Mouse (Mus musculus): ENCODE data around the gene Ccdc61. TPM values are rescaled to one million over a fixed set of nuclear protein-coding genes. Genes with fewer than 3 reads are reported as not detected.
A peak's percentile ranks its signal among the peaks of the same experiment; 100 is the strongest.

The Ccdc61 gene
- total RNA-seq, 2 experiments from 2014 or later: 12.5 to 13.9 TPM

DNA sequence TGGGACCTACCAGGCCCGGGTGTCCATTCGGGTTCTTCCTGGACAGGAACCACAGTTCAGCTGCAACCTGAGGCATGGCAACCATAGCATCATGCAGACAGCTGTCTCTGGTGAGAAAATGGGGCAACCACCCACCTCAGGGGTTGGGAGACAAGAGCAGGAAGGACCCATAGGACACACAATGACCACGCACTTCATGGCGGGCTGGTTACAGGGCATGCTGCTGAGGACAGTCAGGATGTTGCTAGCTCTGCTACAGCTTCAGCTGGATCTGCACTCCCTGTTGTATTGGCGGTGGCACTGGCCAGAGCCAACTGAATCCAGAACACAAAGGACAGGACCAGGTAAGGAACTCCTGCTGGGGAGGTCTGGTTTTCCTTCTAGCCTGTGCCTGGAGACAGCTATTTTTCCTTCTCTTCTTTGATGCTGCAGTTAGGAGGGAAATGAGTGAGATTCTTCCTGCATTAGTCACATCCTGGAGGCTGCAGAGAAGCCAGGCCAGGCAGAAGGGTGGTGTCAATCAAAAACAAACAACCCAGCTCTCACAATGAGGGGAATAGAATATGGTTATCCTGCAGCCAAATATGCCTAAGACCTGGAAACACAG, 51.8 kb downstream of the Ccdc61 start:
- peak; percentile 14 for DNase-seq

DNA sequence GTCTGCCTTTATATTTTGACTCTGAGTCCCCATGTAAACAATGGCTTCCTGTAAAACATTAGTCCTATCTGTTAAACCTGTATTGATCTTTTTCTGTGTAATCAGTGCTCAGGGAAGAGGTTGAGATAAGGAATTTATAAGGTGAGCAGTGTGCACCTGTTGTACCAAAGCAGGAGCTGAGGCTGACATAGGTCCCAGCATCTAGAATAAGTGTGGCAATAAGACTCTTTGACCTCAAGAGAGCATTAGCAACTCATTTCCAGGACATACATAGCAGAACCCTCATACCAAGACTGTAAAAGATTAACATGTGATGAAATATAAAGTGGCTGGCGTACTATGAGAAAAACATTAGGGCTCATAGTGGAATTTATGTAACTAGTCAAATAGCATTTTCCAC, 61.8 kb downstream of the Ccdc61 start:
- no peak for DNase-seq

- no peak for DNase-seq
These were observed 65.4 kb downstream of the Ccdc61 start for GRCm38 (mm10) chr7:18844811-18845210.

DNA sequence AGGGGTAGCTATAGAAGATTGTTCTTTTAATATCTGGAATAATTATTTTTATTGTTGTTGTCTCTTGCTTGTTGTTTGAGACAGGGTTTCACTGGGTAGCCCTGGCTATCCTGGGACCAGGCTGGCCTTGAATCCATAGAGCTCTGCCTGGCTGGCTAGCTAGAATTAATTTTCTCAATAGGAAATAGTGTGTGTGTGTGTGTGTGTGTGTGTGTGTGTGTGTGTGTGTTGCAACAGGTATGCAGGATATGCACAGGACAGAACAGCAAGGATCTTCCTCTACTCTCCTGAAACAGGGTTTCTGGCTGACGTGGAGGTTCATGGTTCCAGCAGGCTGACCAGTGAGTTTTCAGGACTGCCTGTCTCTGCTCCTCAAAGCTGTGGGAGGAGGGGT, 69.0 kb downstream of the Ccdc61 start:
- DNase-seq: no peak

Other genes with a start within 250 kb of the Ccdc61 start
- gene Psg20, start 224.2 kb downstream of the Ccdc61 start, total RNA-seq (2021): not detected
- not detected for gene Psg22, start 192.3 kb downstream of the Ccdc61 start, total RNA-seq (2021)
- not detected for gene Psg19, start 111.9 kb downstream of the Ccdc61 start, total RNA-seq (2021)
- gene Psg17, start 88.8 kb downstream of the Ccdc61 start, total RNA-seq (2021): not detected
- 1 to 10 TPM; 3.7 to 5.0 TPM for gene Mill2, start 70.4 kb downstream of the Ccdc61 start, total RNA-seq (2021)
- gene Pglyrp1, start 39.1 kb downstream of the Ccdc61 start, total RNA-seq (2021): 1 to 10 TPM; 5.0 to 7.9 TPM
- gene Nova2, start 15.5 kb upstream of the Ccdc61 start, total RNA-seq (2021): 1 to 10 TPM; 6.1 to 7.4 TPM
- not detected for gene Nanos2, start 77.0 kb upstream of the Ccdc61 start, total RNA-seq (2021)
- 1 to 10 TPM; 6.4 to 6.8 TPM for gene Mypop, start 80.8 kb upstream of the Ccdc61 start, total RNA-seq (2021)
- 10 to 100 TPM; 36.9 to 37.2 TPM for gene Irf2bp1, start 93.6 kb upstream of the Ccdc61 start, total RNA-seq (2021)
- gene Foxa3, start 113.1 kb upstream of the Ccdc61 start, total RNA-seq (2021): 10 to 100 TPM in 1 of 2 experiments, 1 to 10 TPM in 1; 4.8 to 14.0 TPM
- gene Sympk, start 114.0 kb upstream of the Ccdc61 start, total RNA-seq (2021): 10 to 100 TPM; 78.0 to 89.0 TPM
- not detected for gene Rsph6a, start 144.3 kb upstream of the Ccdc61 start, total RNA-seq (2021)
- 10 to 100 TPM; 43.5 to 48.4 TPM for gene Dmwd, start 165.8 kb upstream of the Ccdc61 start, total RNA-seq (2021)
- 10 to 100 TPM; 51.8 to 93.9 TPM for gene Dmpk, start 173.4 kb upstream of the Ccdc61 start, total RNA-seq (2021)
- gene Six5, start 184.2 kb upstream of the Ccdc61 start, total RNA-seq (2021): 10 to 100 TPM; 12.3 to 17.3 TPM
- under 1 TPM; 0.21 to 0.24 TPM for gene Gm4969, start 208.0 kb upstream of the Ccdc61 start, total RNA-seq (2021)
- 10 to 100 TPM; 10.7 to 11.1 TPM for gene Fbxo46, start 209.4 kb upstream of the Ccdc61 start, total RNA-seq (2021)
- 10 to 100 TPM; 12.5 to 12.6 TPM for gene Qpctl, start 238.9 kb upstream of the Ccdc61 start, total RNA-seq (2021)
- gene Snrpd2, start 239.3 kb upstream of the Ccdc61 start, total RNA-seq (2021): 10 to 100 TPM; 90.1 to 91.2 TPM

Measured in adrenal gland, postnatal 10 days (tissue).